Mouse (Mus musculus): ENCODE data around the gene Smarcal1.

DNA sequence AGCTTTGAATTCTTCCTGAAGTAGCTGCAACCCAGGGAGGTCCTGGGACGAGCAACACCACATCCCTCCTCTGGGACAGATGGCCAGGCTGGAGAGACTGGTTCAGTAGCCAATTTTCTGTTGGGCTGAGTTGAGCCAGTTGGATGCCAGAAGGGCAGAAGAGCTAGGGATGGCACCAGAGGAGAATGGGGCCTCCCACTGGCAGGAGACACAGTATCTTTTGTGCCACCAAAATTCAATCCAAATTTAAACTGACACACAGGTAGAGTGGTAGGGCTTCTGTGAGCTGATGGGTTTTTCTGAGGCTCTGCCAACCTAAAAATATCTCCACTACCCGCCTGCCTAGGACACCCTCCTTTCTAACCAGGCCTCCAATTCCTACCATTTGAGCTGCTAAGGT, 24.4 kb upstream of the Smarcal1 start:
- no peak for TF ChIP-seq GATA1 (IDR thresholded peaks at IDR 0.05; ENCODE audit: borderline replicate concordance, low read length)
- no peak for TF ChIP-seq FLI1 (IDR thresholded peaks at IDR 0.05; ENCODE audit: low read length)
